ENCODE assay signal across 10 mouse cellular contexts in the genomic region with DNA sequence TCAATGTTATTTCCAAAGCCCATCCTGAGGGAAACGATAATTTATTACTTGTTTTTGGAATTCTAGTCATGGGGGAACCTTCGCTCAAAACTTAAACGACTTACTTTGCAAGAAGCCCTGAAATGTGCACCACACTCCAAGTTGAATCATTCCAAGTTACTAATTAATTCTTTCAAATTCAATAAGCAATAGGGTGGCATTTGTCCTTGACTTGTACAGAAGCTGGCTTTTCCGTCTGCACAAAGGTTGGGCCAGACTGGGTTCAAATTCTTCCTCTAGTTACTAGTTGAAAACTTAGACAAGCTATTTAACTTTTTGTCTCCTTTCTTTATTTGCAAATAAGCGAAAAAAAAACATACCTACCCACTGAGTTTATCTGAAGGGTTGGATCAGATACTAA. TPM values are rescaled to one million over a fixed set of nuclear protein-coding genes. Genes with fewer than 3 reads are reported as not detected.
A peak's percentile ranks its signal among the peaks of the same experiment; 100 is the strongest.
DNase-seq lines count a peak whose midpoint lies in the region; ATAC-seq and TF ChIP-seq lines count a peak whose summit lies in the region.
"Had no signal": no experiment of that assay in that cellular context is flagged by ENCODE, and none has a peak within 500 bp of the region (broad histone marks: within the 10 kb centered on the region; RNA-seq: fewer than 3 reads in every experiment).

No protein-coding gene starts in this region.

- no peaks in the 10 kb centered on the region for H3K9me3 ChIP-seq in heart, embryonic 11.5 days (replicated peaks; ENCODE audit: control insufficient read depth, low read length)
- no peaks in the 10 kb centered on the region for H3K9me3 ChIP-seq in kidney, embryonic 14.5 days (ENCODE audit: control insufficient read depth, low read length)
- H3K9me3 ChIP-seq in neural tube, embryonic 13.5 days = no peaks in the 10 kb centered on the region
- H3K9me3 ChIP-seq: liver, embryonic 13.5 days had no signal

- H3K4me1 ChIP-seq in heart, embryonic 11.5 days (ENCODE audit: control insufficient read depth, insufficient read depth, low read length) = no peaks in the 10 kb centered on the region
- H3K4me1 ChIP-seq in kidney, adult 2 months (ENCODE audit: control insufficient read depth, insufficient read depth, low read length) = no peaks in the 10 kb centered on the region; the same call in 1 of the 2 replicates
- peaks cover 4% of the 10 kb centered on the region; the same call in 1 of the 2 replicates for H3K4me1 ChIP-seq in kidney, embryonic 14.5 days (ENCODE audit: control insufficient read depth, insufficient read depth, low read length)
- H3K4me1 ChIP-seq in neural tube, embryonic 13.5 days (replicated peaks) = peaks cover 22% of the 10 kb centered on the region
- H3K4me1 ChIP-seq: liver, embryonic 13.5 days had no signal

- no peaks in the 10 kb centered on the region for H3K36me3 ChIP-seq in heart, embryonic 11.5 days (ENCODE audit: control insufficient read depth, insufficient read depth, low read length)
- no peaks in the 10 kb centered on the region for H3K36me3 ChIP-seq in kidney, adult 2 months (ENCODE audit: control insufficient read depth, insufficient read depth, low read length)
- no peaks in the 10 kb centered on the region for H3K36me3 ChIP-seq in kidney, embryonic 14.5 days (ENCODE audit: control insufficient read depth, insufficient read depth, low read length)
- no peaks in the 10 kb centered on the region for H3K36me3 ChIP-seq in neural tube, embryonic 13.5 days
- H3K36me3 ChIP-seq: liver, embryonic 13.5 days had no signal

- ATAC-seq in heart, embryonic 11.5 days (replicated peaks; ENCODE audit: insufficient number of reproducible peaks, low FRiP score, low TSS enrichment) = no peak
- ATAC-seq in kidney, embryonic 14.5 days (ENCODE audit: low FRiP score, low TSS enrichment) = no peak
- ATAC-seq in neural tube, embryonic 13.5 days (ENCODE audit: low read depth) = no peak

- TF ChIP-seq CTCF in kidney, adult 2 months (conservative IDR thresholded peaks at IDR 0.05; ENCODE audit: insufficient read depth, insufficient read length, low read depth, low read length) = no peak

- no peak overlapping the region for H3K4me2 ChIP-seq in heart, embryonic 11.5 days
- H3K4me2 ChIP-seq in kidney, embryonic 14.5 days (replicated peaks; ENCODE audit: low read depth, low read length) = no peak overlapping the region
- peak overlapping the region; percentile 86; the same call in 1 of the 2 replicates for H3K4me2 ChIP-seq in neural tube, embryonic 13.5 days

- H3K27ac ChIP-seq in heart, embryonic 11.5 days (ENCODE audit: low read depth, low read length) = no peak overlapping the region
- H3K27ac ChIP-seq in kidney, adult 2 months (ENCODE audit: insufficient read depth, low read depth, low read length) = no peak overlapping the region
- H3K27ac ChIP-seq in kidney, embryonic 14.5 days (ENCODE audit: low read depth, low read length) = no peak overlapping the region
- no peak overlapping the region for H3K27ac ChIP-seq in neural tube, embryonic 13.5 days (replicated peaks)

- DNase-seq in heart, adult 11 months = peak; percentile 6
- DNase-seq in kidney, adult 2 months = peak; percentile 60
- no peak for DNase-seq in neural tube, embryonic 10.5 days (ENCODE audit: extremely low spot score, low spot score)
- no peak for DNase-seq in ovary, postnatal 36 days (ENCODE audit: low spot score)
- DNase-seq in thymus, postnatal 10 days (ENCODE audit: low spot score in 2 of 2) = no peak
- DNase-seq: cerebellum, adult 11-12 months; liver, embryonic 13.5 days had no signal

- H3K4me3 ChIP-seq in heart, embryonic 11.5 days (ENCODE audit: low read depth, low read length) = no peak overlapping the region
- H3K4me3 ChIP-seq in kidney, adult 2 months (ENCODE audit: insufficient read depth, low read depth, low read length) = no peak overlapping the region
- H3K4me3 ChIP-seq in kidney, embryonic 14.5 days (ENCODE audit: low read length) = no peak overlapping the region
- 0 out of 2 replicates have a peak overlapping the region, but pooled peaks have one; percentile 83 for H3K4me3 ChIP-seq in neural tube, embryonic 13.5 days

- 83% methylated on average over 5 of the region's 5 CpGs for WGBS in heart, embryonic 11.5 days (ENCODE audit: insufficient replicate concordance)
- 56% methylated on average over 5 of the region's 5 CpGs for WGBS in kidney, adult 2 months
- 72% methylated on average over 5 of the region's 5 CpGs for WGBS in kidney, embryonic 14.5 days
- 84% methylated on average over 5 of the region's 5 CpGs for WGBS in neural tube, embryonic 13.5 days

- no peak overlapping the region for H3K9ac ChIP-seq in heart, embryonic 11.5 days (ENCODE audit: low read depth, low read length)
- H3K9ac ChIP-seq in kidney, embryonic 14.5 days (ENCODE audit: low read depth, low read length) = no peak overlapping the region; the same call in 1 of the 2 replicates
- no peak overlapping the region for H3K9ac ChIP-seq in neural tube, embryonic 13.5 days

- H3K27me3 ChIP-seq in heart, embryonic 11.5 days (ENCODE audit: control insufficient read depth, insufficient read depth, low read length) = no peaks in the 10 kb centered on the region
- no peaks in the 10 kb centered on the region for H3K27me3 ChIP-seq in kidney, adult 2 months (replicated peaks; ENCODE audit: control insufficient read depth, insufficient read depth, low read length)
- H3K27me3 ChIP-seq in kidney, embryonic 14.5 days (ENCODE audit: control insufficient read depth, insufficient read depth, low read length) = no peaks in the 10 kb centered on the region
- H3K27me3 ChIP-seq in neural tube, embryonic 13.5 days = no peaks in the 10 kb centered on the region

- TF ChIP-seq POLR2A in kidney, adult 2 months (IDR thresholded peaks at IDR 0.05; ENCODE audit: low read depth, low read length) = no peak

RNA-seq across cellular contexts. Expression of a gene that starts 0.6 kb away (rescaled TPM):
- polyA plus RNA-seq in heart, embryonic 11.5 days (2014; fragmentation: Nextera tagmentation; extraction: Ambion mirVana) = 41.6 and 51.5 TPM in 2 replicates
- 6.9 and 8.0 TPM in 2 replicates for polyA plus RNA-seq in kidney, adult 2 months (2012; rRNA removed)
- 39.4 and 47.4 TPM in 2 replicates for polyA plus RNA-seq in kidney, embryonic 14.5 days (2014; fragmentation: Nextera tagmentation; extraction: Ambion mirVana)
- 52.5 and 53.1 TPM in 2 replicates for polyA plus RNA-seq in neural tube, embryonic 13.5 days (2015; fragmentation: Nextera tagmentation; extraction: Ambion mirVana)

Comparison
In these comparisons a context has a peak if more than half of its experiments do, and no peak if none do; other contexts are left out.
1. DNase-seq: peak in heart, adult 11 months (single experiment) and kidney, adult 2 months (single experiment); none in neural tube, embryonic 10.5 days (single experiment), ovary, postnatal 36 days (single experiment) and thymus, postnatal 10 days (0 of 2).